Mouse (Mus musculus) G1E (cell line): ENCODE results near the gene Sox2. TPM values are rescaled to one million over a fixed set of nuclear protein-coding genes. Genes with fewer than 3 reads are reported as not detected.

Experiments used
- ATAC-seq: 2 replicates; pipeline ENCODE4 v1.8.0; 2016; ENCODE audit warnings: mild to moderate bottlenecking; ENCODE audit not compliant: insufficient number of reproducible peaks, poor library complexity, low FRiP score, severe bottlenecking; ENCODE audit errors: extremely low read depth
- DNase-seq: peaks from one replicate; pipeline ENCODE4 v3.0.0; 2012; ENCODE audit warnings: low spot score
- H3K27me3 ChIP-seq: 2 replicates; pipeline ENCODE4 v1.6.1; 2012; ENCODE audit warnings: mild to moderate bottlenecking, low read length, inconsistent platforms; ENCODE audit not compliant: insufficient read depth
- H3K36me3 ChIP-seq: replicated peaks from 2 replicates; pipeline ENCODE3; 2012; ENCODE audit warnings: mild to moderate bottlenecking, inconsistent platforms
- H3K4me1 ChIP-seq: 2 replicates; pipeline ENCODE4 v1.6.1; 2012; ENCODE audit warnings: low read depth, low read length, inconsistent platforms, mixed read lengths; ENCODE audit not compliant: insufficient read depth
- H3K4me3 ChIP-seq: 2 replicates; pipeline ENCODE4 v1.5.1; 2012; ENCODE audit warnings: low read depth, mild to moderate bottlenecking, inconsistent platforms, low read length, moderate library complexity, mixed read lengths
- H3K9me3 ChIP-seq: replicated peaks from 2 replicates; pipeline ENCODE4 v1.6.1; 2012; ENCODE audit warnings: inconsistent platforms
- CTCF ChIP-seq: IDR thresholded peaks from 2 replicates; pipeline ENCODE4 v1.5.1; 2012; ENCODE audit warnings: low read depth, low read length, inconsistent platforms, mixed read lengths
- GATA1 ChIP-seq: IDR thresholded peaks from 2 replicates; pipeline ENCODE4 v1.6.1; 2012; ENCODE audit warnings: borderline replicate concordance, low read length, inconsistent platforms, mixed read lengths
- GATA2 ChIP-seq: IDR thresholded peaks from 2 replicates; pipeline ENCODE4 v1.6.1; 2012; ENCODE audit warnings: low read depth, low read length, inconsistent platforms, borderline replicate concordance
- POLR2AphosphoS5 ChIP-seq: IDR thresholded peaks from 2 replicates; pipeline ENCODE4 v1.6.1; 2012; ENCODE audit warnings: low read depth, low read length, inconsistent platforms; ENCODE audit not compliant: insufficient replicate concordance
- TAL1 ChIP-seq: conservative IDR thresholded peaks from 2 replicates; pipeline ENCODE4 v1.6.1; 2012; ENCODE audit warnings: low read depth, low read length, inconsistent platforms, mixed read lengths
- polyA plus RNA-seq: library from polyadenylated mRNA; stranded (reverse); fragments of >175 nt; gene quantifications from 2 replicates; pipeline ENCODE4 v1.2.3, GENCODE M21; 2012
- total RNA-seq, 2 experiments: library from RNA; stranded (forward) in 1 of 2; stranded (reverse) in 1 of 2; fragments of 200-1000 nt in 1 of 2; fragments of >200 nt in 1 of 2; fragmentation: Nextera tagmentation in 1 of 2; gene quantifications; 2 replicates each; pipeline ENCODE4 v1.2.3; 2014 to 2017

The Sox2 gene
- total RNA-seq (2014; fragmentation: Nextera tagmentation), result not detected in 2 replicates
- 0.11 TPM in 1 of 2 replicates, not detected in the other for total RNA-seq (2017)
- not detected in 2 replicates for polyA plus RNA-seq

- H3K9me3 ChIP-seq, result peaks cover 32% of the 10 kb centered on the region
- ATAC-seq (no peak), DNase-seq (no peak)
- TF ChIP-seq GATA1 (no peak), TAL1 (no peak), GATA2 (no peak), CTCF (no peak), POLR2AphosphoS5 (no peak)
- H3K27me3 ChIP-seq, result no peaks in the 10 kb centered on the region
- H3K4me1 ChIP-seq, result no peaks in the 10 kb centered on the region
- H3K36me3 ChIP-seq, result no peaks in the 10 kb centered on the region
- H3K4me3 ChIP-seq, result peak within 1 kb of the TSS; percentile 20; the same call in 1 of the 2 replicates
Measured at GRCm38 (mm10) chr3:34649726-34650620, at the start of gene Sox2. Gene Sox2, plus strand, starts transcription at chr3:34650405.

GRCm38 (mm10) chr3:34601116-34601515, 49.1 kb upstream of the Sox2 start:
- Histone ChIP-seq H3K4me3 (no peak overlapping the region), H3K4me1 (no peaks in the 10 kb centered on the region), H3K36me3 (no peaks in the 10 kb centered on the region), H3K9me3 (peaks cover 16% of the 10 kb centered on the region), H3K27me3 (no peaks in the 10 kb centered on the region)
- no peak for ATAC-seq
- TF ChIP-seq GATA1 (no peak), CTCF (no peak), GATA2 (no peak), POLR2AphosphoS5 (no peak)
- DNase-seq, result no peak

DNA sequence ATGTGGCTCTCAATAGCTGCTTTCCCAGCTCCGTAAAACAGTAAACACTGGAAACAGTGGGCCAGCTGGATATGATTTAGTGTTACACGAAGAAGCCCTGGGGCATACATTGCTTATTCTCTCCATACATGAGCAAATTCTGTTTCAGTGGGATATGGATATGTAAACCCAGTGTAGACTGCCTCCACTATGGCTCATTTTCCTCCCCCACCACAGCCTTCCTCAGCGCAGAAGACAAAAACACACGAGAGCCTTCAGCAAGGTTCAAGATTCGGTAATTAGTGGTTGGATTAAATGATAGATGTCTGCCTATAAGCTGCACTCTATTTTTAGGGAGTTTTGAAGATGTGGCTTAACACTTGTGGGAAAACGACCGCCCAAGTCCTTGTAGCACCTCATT, 36.1 kb upstream of the Sox2 start:
- Histone ChIP-seq H3K9me3 (peaks cover 23% of the 10 kb centered on the region), H3K36me3 (no peaks in the 10 kb centered on the region), H3K4me3 (no peak overlapping the region), H3K4me1 (no peaks in the 10 kb centered on the region), H3K27me3 (no peaks in the 10 kb centered on the region)
- DNase-seq (no peak), ATAC-seq (no peak)
- TF ChIP-seq TAL1, result no peak

DNA sequence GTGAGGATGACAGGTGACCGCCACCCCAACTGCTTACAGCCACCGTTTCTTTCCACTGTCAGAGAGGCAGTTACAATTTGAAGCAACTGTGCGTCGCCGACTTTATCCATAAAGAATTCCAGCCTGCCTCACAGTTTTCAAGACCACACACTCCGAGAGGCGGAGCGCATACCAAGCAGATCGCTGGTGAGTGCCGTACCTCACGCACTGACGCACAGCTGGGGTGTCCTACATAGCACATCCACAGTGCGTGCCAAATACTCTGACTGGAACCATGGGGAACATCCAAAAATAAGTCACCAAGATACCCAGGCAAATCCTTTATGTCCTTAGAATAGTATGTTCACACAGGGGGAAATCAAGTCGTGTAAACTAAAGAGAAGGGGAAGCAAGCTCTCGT, 34.7 kb upstream of the Sox2 start:
- Histone ChIP-seq H3K4me3 (no peak overlapping the region), H3K4me1 (no peaks in the 10 kb centered on the region), H3K9me3 (peaks cover 20% of the 10 kb centered on the region), H3K36me3 (no peaks in the 10 kb centered on the region), H3K27me3 (no peaks in the 10 kb centered on the region)
- no peak for DNase-seq
- no peak for ATAC-seq
- no peak for TF ChIP-seq GATA1
- no peak for TF ChIP-seq TAL1
- no peak for TF ChIP-seq GATA2
- TF ChIP-seq CTCF, result no peak
- TF ChIP-seq POLR2AphosphoS5, result no peak

DNA sequence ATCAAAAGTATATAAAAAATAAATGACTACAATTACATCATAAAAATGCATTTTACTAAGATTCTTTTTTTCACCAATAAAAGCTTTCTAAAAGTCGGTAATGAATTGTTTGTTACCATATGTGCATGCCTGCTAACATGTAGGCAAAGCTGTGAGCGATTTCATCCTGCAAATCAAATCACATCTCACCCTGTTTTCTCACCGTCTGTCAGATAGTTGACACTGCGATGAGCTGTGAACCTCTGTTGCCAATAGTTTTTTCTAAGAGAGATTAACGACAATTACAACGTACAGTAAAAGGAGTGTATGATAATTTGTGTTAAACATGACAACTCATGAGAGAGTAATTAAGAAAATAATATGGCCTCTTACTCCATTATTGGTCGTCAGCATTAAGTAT, 31.3 kb upstream of the Sox2 start:
- Histone ChIP-seq H3K9me3 (peaks cover 19% of the 10 kb centered on the region), H3K4me1 (no peaks in the 10 kb centered on the region), H3K36me3 (no peaks in the 10 kb centered on the region), H3K4me3 (no peak overlapping the region), H3K27me3 (no peaks in the 10 kb centered on the region)
- ATAC-seq, result no peak
- DNase-seq, result no peak
- TF ChIP-seq POLR2AphosphoS5, result no peak
- TF ChIP-seq GATA1, result no peak
- no peak for TF ChIP-seq TAL1
- no peak for TF ChIP-seq GATA2
- TF ChIP-seq CTCF, result no peak

- TF ChIP-seq GATA2, result no peak
- no peak for TF ChIP-seq TAL1
- no peak for TF ChIP-seq POLR2AphosphoS5
- TF ChIP-seq GATA1, result no peak
- peaks cover 27% of the 10 kb centered on the region for H3K9me3 ChIP-seq
- no peaks in the 10 kb centered on the region for H3K4me1 ChIP-seq
- H3K36me3 ChIP-seq, result no peaks in the 10 kb centered on the region
- DNase-seq (no peak), ATAC-seq (no peak)
- no peaks in the 10 kb centered on the region for H3K27me3 ChIP-seq
- no peak overlapping the region for H3K4me3 ChIP-seq
Measured at GRCm38 (mm10) chr3:34620121-34620520, 30.1 kb upstream of the Sox2 start.
